Mouse (Mus musculus) myocyte (in vitro differentiated cells): ENCODE measurements at regions not wholly inside any gene's neighbourhood (a gene's known extent, or its start where the extent isn't known, plus 50 kb on each side); places are given as distances from the start of the nearest gene placed in this dataset.

Experiments
- H3K27me3 ChIP-seq: one replicate; pipeline ENCODE4 v1.6.1; 2011; ENCODE audit not compliant: control insufficient read depth, insufficient read depth, insufficient read length
- H3K36me3 ChIP-seq: one replicate; pipeline ENCODE4 v1.6.1; 2011; ENCODE audit not compliant: control insufficient read depth, insufficient read depth
- H3K4me2 ChIP-seq: one replicate; pipeline ENCODE4 v1.6.1; 2011; ENCODE audit warnings: low read depth, control low read depth
- H3K4me3 ChIP-seq: one replicate; pipeline ENCODE4 v1.5.1; 2011; ENCODE audit warnings: mild to moderate bottlenecking, control low read depth, moderate library complexity
- H3K79me2 ChIP-seq: one replicate; pipeline ENCODE4 v1.6.1; 2011; ENCODE audit not compliant: control insufficient read depth, insufficient read depth
- H3ac ChIP-seq: one replicate; pipeline ENCODE4 v1.6.1; 2011; ENCODE audit not compliant: control insufficient read depth, insufficient read length
- CEBPB ChIP-seq: IDR thresholded peaks from 2 replicates; pipeline ENCODE4 v1.6.1; 2011; ENCODE audit warnings: mild to moderate bottlenecking, moderate library complexity; ENCODE audit not compliant: poor library complexity, insufficient read depth, severe bottlenecking
- E2F4 ChIP-seq: IDR thresholded peaks from one replicate; pipeline ENCODE4 v1.6.1; 2011; ENCODE audit warnings: mild to moderate bottlenecking, control low read depth, moderate library complexity; ENCODE audit not compliant: insufficient read depth
- MAX ChIP-seq: IDR thresholded peaks from one replicate; pipeline ENCODE4 v1.6.1; 2011; ENCODE audit warnings: low read depth, mild to moderate bottlenecking, control low read depth
- MYOD1 ChIP-seq, 3 experiments: IDR thresholded peaks; one replicate each; pipeline ENCODE4 v1.6.1; 2011; ENCODE audit warnings: control low read depth in 2 of 3, low read depth in 2 of 3, mild to moderate bottlenecking in 2 of 3, moderate library complexity in 1 of 3; ENCODE audit not compliant: insufficient read length in 2 of 3, control insufficient read depth in 1 of 3
- MYOG ChIP-seq, 3 experiments: IDR thresholded peaks; one replicate each; pipeline ENCODE4 v1.6.1; 2011; ENCODE audit warnings: control low read depth in 2 of 3, low read depth in 2 of 3, mild to moderate bottlenecking in 2 of 3; ENCODE audit not compliant: insufficient read length in 2 of 3, control insufficient read depth in 1 of 3, insufficient read depth in 1 of 3
- POLR2A ChIP-seq: IDR thresholded peaks from one replicate; pipeline ENCODE4 v1.6.1; 2011; ENCODE audit warnings: low read depth, mild to moderate bottlenecking, control low read depth, moderate library complexity; ENCODE audit not compliant: insufficient read length
- POLR2AphosphoS2 ChIP-seq: IDR thresholded peaks from one replicate; pipeline ENCODE4 v1.6.1; 2011; ENCODE audit warnings: low read depth, control low read depth; ENCODE audit not compliant: insufficient read length
- REST ChIP-seq: IDR thresholded peaks from one replicate; pipeline ENCODE4 v1.6.1; 2011; ENCODE audit warnings: mild to moderate bottlenecking, control low read depth, moderate library complexity; ENCODE audit not compliant: insufficient read depth, insufficient read length
- SRF ChIP-seq: IDR thresholded peaks from one replicate; pipeline ENCODE4 v1.6.1; 2011; ENCODE audit warnings: low read depth; ENCODE audit not compliant: control insufficient read depth, insufficient read length
- TCF12 ChIP-seq: IDR thresholded peaks from one replicate; pipeline ENCODE4 v1.6.1; 2011; ENCODE audit warnings: mild to moderate bottlenecking, control low read depth; ENCODE audit not compliant: poor library complexity, insufficient read depth, severe bottlenecking
- TCF3 ChIP-seq: IDR thresholded peaks from one replicate; pipeline ENCODE4 v1.6.1; 2011; ENCODE audit warnings: low read depth, control low read depth; ENCODE audit not compliant: insufficient read length
- USF1 ChIP-seq: IDR thresholded peaks from one replicate; pipeline ENCODE4 v1.6.1; 2011; ENCODE audit warnings: low read depth, mild to moderate bottlenecking, control low read depth, moderate library complexity

DNA sequence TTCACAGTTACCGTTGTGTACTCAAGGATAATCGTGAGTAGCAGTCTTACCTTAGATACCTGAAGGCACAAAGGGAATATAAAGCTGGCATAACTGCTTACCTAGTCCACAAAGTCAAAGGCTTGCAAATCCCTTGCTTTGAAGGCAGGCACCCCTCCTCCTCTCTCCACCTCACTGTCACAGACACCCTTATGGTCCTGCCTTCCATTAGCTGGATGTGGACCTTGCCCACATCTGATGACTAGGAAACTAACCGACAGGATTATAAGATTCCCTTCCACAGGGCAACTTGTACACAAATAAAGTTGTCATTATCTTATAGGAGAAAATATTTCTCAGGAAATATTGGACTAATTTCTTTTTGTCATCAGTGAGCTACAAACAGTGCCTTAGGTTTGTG is 114.4 kb upstream of the Atp2b1 start:
- Histone ChIP-seq H3K4me2 (no peak overlapping the region), H3K79me2 (no peaks in the 10 kb centered on the region), H3ac (no peak overlapping the region), H3K27me3 (no peaks in the 10 kb centered on the region), H3K36me3 (no peaks in the 10 kb centered on the region), H3K4me3 (no peak overlapping the region)
- TF ChIP-seq MAX (no peak), MYOG (IDR thresholded peaks at IDR 0.05; ENCODE audit: control insufficient read depth in 1 of 3, insufficient read depth in 1 of 3, insufficient read length in 2 of 3, low read depth in 2 of 3) (no peak), POLR2AphosphoS2 (no peak), MYOD1 (IDR thresholded peaks at IDR 0.05; ENCODE audit: control insufficient read depth in 1 of 3, insufficient read length in 2 of 3, low read depth in 2 of 3) (no peak)

DNA sequence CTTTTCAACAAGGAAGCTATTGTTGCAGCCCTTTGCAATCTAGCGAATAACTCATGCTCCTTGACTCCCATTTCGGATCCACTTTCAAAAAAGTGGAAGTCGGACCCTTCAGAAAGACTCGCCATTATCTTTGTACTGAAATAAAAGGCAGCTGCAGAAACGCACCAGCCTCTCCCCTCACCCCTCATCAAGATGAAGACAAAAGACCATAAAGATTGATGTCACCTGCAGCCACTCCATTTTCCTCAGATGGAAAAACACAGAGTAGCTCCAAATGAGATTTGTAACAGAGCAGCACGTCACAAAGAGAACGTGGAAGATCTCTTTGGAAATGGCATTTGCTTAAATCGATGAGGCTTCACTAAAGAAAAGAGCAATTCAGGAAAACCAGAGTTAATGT is 113.3 kb upstream of the Atp2b1 start:
- H3K4me3 ChIP-seq = no peak overlapping the region
- no peak overlapping the region for H3K4me2 ChIP-seq
- no peak overlapping the region for H3ac ChIP-seq
- no peaks in the 10 kb centered on the region for H3K79me2 ChIP-seq
- no peaks in the 10 kb centered on the region for H3K27me3 ChIP-seq
- H3K36me3 ChIP-seq = no peaks in the 10 kb centered on the region
- no peak for TF ChIP-seq TCF12
- no peak for TF ChIP-seq MYOD1 (IDR thresholded peaks at IDR 0.05; ENCODE audit: control insufficient read depth in 1 of 3, insufficient read length in 2 of 3, low read depth in 2 of 3)
- no peak for TF ChIP-seq POLR2A
- no peak for TF ChIP-seq E2F4
- no peak for TF ChIP-seq MYOG (IDR thresholded peaks at IDR 0.05; ENCODE audit: control insufficient read depth in 1 of 3, insufficient read depth in 1 of 3, insufficient read length in 2 of 3, low read depth in 2 of 3)
- TF ChIP-seq TCF3 = no peak
- no peak for TF ChIP-seq REST
- no peak for TF ChIP-seq CEBPB
- TF ChIP-seq MAX = no peak
- TF ChIP-seq POLR2AphosphoS2 = no peak
- TF ChIP-seq SRF = no peak

DNA sequence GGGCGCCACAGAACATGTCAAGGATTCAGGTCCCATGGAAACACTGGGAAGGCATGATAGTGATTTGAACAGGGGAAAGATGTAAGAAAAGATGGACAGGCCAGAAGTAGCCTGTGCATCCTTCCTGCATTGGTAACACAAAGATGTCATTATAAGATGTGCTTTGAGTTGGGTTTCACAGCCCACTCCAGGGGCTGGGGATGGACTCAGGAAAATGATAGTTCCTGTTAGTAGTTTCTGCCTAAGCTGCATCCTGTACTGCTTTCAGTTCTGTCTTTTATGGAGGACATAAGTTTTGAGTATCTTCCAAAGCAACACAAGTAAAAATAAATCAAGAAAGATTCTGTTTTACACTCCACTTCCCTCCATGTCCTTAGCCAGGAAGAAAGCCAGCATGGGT is 109.2 kb upstream of the Atp2b1 start:
- TF ChIP-seq REST = no peak
- TF ChIP-seq MYOD1 (IDR thresholded peaks at IDR 0.05; ENCODE audit: control insufficient read depth in 1 of 3, insufficient read length in 2 of 3, low read depth in 2 of 3) = no peak
- TF ChIP-seq E2F4 = no peak
- TF ChIP-seq TCF3 = no peak
- no peak for TF ChIP-seq TCF12
- TF ChIP-seq POLR2AphosphoS2 = no peak
- TF ChIP-seq MAX = no peak
- no peak for TF ChIP-seq MYOG (IDR thresholded peaks at IDR 0.05; ENCODE audit: control insufficient read depth in 1 of 3, insufficient read depth in 1 of 3, insufficient read length in 2 of 3, low read depth in 2 of 3)
- TF ChIP-seq SRF = no peak
- TF ChIP-seq POLR2A = no peak
- no peak for TF ChIP-seq USF1
- no peak for TF ChIP-seq CEBPB
- Histone ChIP-seq H3K4me2 (no peak overlapping the region), H3ac (no peak overlapping the region), H3K79me2 (no peaks in the 10 kb centered on the region), H3K36me3 (no peaks in the 10 kb centered on the region), H3K4me3 (no peak overlapping the region), H3K27me3 (no peaks in the 10 kb centered on the region)

DNA sequence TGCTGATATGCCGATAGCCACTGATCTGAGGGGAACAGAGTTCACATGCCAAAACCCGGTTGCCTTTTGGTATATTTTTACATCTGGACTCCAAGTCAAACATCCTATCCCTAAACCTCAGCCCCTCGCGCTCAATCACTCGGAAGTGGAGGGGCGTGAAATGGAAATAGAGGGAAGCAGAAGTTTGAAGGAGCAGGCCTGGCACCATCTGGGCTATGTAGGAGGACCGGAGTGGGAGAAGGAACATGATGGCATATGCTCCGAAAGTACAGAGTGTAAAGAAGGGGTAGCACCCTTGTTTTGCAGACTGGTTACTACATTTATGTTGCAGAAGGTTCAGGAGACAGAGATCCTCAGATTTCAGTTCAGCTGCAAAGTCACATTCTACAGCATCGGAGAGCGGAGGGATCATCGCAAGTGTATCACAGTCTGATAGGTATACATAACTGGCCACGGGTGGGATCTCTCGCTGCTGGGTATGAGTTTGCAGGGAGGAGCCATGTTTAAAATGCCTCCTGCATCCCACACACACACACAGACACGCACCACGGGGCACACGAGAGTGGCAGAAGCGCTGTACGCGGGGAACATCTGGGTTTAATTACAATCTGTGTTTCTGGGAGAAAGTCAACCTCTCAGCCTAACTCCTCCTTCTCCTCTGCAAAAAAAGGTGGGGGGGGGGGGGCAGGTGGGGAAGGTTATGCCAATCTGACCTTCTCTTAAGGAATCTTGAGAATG is 107.2 kb upstream of the Atp2b1 start:
- Histone ChIP-seq H3K27me3 (no peaks in the 10 kb centered on the region), H3K4me2 (no peak overlapping the region), H3K79me2 (no peaks in the 10 kb centered on the region), H3ac (no peak overlapping the region), H3K36me3 (no peaks in the 10 kb centered on the region), H3K4me3 (no peak overlapping the region)
- no peak for TF ChIP-seq REST
- TF ChIP-seq SRF = no peak
- TF ChIP-seq TCF12 = no peak

DNA sequence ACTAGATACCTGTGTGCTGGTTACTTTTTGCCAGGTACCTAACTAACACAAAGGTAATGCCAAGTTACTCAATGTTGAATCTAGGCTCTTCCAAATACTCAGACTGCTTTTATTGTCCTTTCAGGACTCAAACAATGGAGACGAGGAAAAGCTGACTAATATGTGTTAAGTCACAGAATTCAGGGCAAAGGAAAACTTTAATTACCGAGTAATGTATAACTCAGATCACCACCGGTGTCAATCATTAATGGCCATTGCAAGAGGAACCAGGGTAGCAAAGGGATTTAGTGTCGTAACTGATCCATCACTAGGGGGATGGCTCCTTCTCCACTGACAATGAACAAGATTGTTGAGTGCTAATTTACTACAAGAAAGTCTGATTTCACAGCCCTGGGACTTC is 105.6 kb upstream of the Atp2b1 start:
- Histone ChIP-seq H3ac (no peak overlapping the region), H3K79me2 (no peaks in the 10 kb centered on the region), H3K4me2 (no peak overlapping the region), H3K27me3 (no peaks in the 10 kb centered on the region), H3K4me3 (no peak overlapping the region), H3K36me3 (no peaks in the 10 kb centered on the region)
- TF ChIP-seq MYOD1 (IDR thresholded peaks at IDR 0.05; ENCODE audit: control insufficient read depth in 1 of 3, insufficient read length in 2 of 3, low read depth in 2 of 3) (no peak), TCF12 (no peak), E2F4 (no peak), MYOG (IDR thresholded peaks at IDR 0.05; ENCODE audit: control insufficient read depth in 1 of 3, insufficient read depth in 1 of 3, insufficient read length in 2 of 3, low read depth in 2 of 3) (no peak), MAX (no peak), POLR2AphosphoS2 (no peak), USF1 (no peak), REST (no peak), POLR2A (no peak), TCF3 (no peak), SRF (no peak), CEBPB (no peak)
